Mouse (Mus musculus) MEL (cell line): ENCODE measurements at regions not wholly inside any gene's neighbourhood (a gene's known extent, or its start where the extent isn't known, plus 50 kb on each side); places are given as distances from the start of the nearest gene placed in this dataset.

Experiments
- DNase-seq: peaks from one replicate; pipeline ENCODE4 v3.0.0; 2011; ENCODE audit warnings: low read depth, low spot score
- H3K27ac ChIP-seq: 2 replicates; pipeline ENCODE4 v1.5.1; 2012; ENCODE audit warnings: low read depth, mild to moderate bottlenecking, control low read depth, low read length, moderate library complexity; ENCODE audit not compliant: control insufficient read depth
- H3K27me3 ChIP-seq, 2 experiments: fragments of 150-350 bp in 1 of 2; sonication (generic) in 1 of 2; 2 replicates each; pipeline ENCODE4 v1.6.1; 2012; ENCODE audit warnings: low read length in 2 of 2, mild to moderate bottlenecking in 2 of 2, improper control_type of control experiment in 1 of 2, moderate library complexity in 1 of 2; ENCODE audit not compliant: insufficient read depth in 2 of 2, control insufficient read depth in 1 of 2
- H3K36me3 ChIP-seq, 2 experiments: 2 replicates each; pipeline ENCODE4 v1.6.1; 2012 to 2014; ENCODE audit warnings: low read length in 2 of 2, improper control_type of control experiment in 1 of 2, inconsistent platforms in 1 of 2, mild to moderate bottlenecking in 1 of 2; ENCODE audit not compliant: insufficient read depth in 2 of 2, control insufficient read depth in 1 of 2
- H3K4me1 ChIP-seq, 2 experiments: fragments of 150-350 bp in 1 of 2; sonication (generic) in 1 of 2; 2 replicates each; pipeline ENCODE4 v1.6.1; 2012; ENCODE audit warnings: low read length in 2 of 2, improper control_type of control experiment in 1 of 2, mild to moderate bottlenecking in 1 of 2; ENCODE audit not compliant: insufficient read depth in 2 of 2, control insufficient read depth in 1 of 2
- H3K4me3 ChIP-seq, 2 experiments: fragments of 150-350 bp in 1 of 2; sonication (generic) in 1 of 2; 2 replicates each; pipeline ENCODE4 v1.5.1; 2012; ENCODE audit warnings: low read depth in 2 of 2, low read length in 2 of 2, mild to moderate bottlenecking in 2 of 2, moderate library complexity in 2 of 2, control low read depth in 1 of 2, improper control_type of control experiment in 1 of 2; ENCODE audit not compliant: control insufficient read depth in 1 of 2, insufficient read depth in 1 of 2
- H3K79me2 ChIP-seq: 2 replicates; pipeline ENCODE4 v1.6.1; 2012; ENCODE audit warnings: mild to moderate bottlenecking, low read length, moderate library complexity; ENCODE audit not compliant: control insufficient read depth, poor library complexity, insufficient read depth
- H3K9ac ChIP-seq: 2 replicates; pipeline ENCODE4 v1.6.1; 2012; ENCODE audit warnings: low read depth, mild to moderate bottlenecking, control low read depth, low read length, moderate library complexity; ENCODE audit not compliant: control insufficient read depth, poor library complexity, severe bottlenecking
- H3K9me3 ChIP-seq: fragments of 150-350 bp; sonication (generic); replicated peaks from 2 replicates; pipeline ENCODE4 v1.6.1; 2012; ENCODE audit warnings: mild to moderate bottlenecking, low read length, improper control_type of control experiment, moderate library complexity; ENCODE audit not compliant: insufficient read depth
- BHLHE40 ChIP-seq: IDR thresholded peaks from 2 replicates; pipeline ENCODE4 v1.6.1; 2012; ENCODE audit warnings: low read depth, mild to moderate bottlenecking, inconsistent platforms, low read length, improper control_type of control experiment, borderline replicate concordance
- CHD1 ChIP-seq: IDR thresholded peaks from 2 replicates; pipeline ENCODE4 v1.6.1; 2012; ENCODE audit warnings: low read depth, mild to moderate bottlenecking, inconsistent platforms, low read length, improper control_type of control experiment
- CTCF ChIP-seq, 3 experiments: IDR thresholded peaks in 2 of 3; conservative IDR thresholded peaks in 1 of 3; 2 replicates each; pipeline ENCODE4 v1.5.1; 2011 to 2012; ENCODE audit warnings: low read length in 3 of 3, low read depth in 2 of 3, mild to moderate bottlenecking in 2 of 3, improper control_type of control experiment in 1 of 3, inconsistent platforms in 1 of 3, mixed read lengths in 1 of 3, moderate library complexity in 1 of 3; ENCODE audit not compliant: control insufficient read depth in 1 of 3, insufficient read depth in 1 of 3, poor library complexity in 1 of 3, severe bottlenecking in 1 of 3
- E2F4 ChIP-seq: IDR thresholded peaks from 2 replicates; pipeline ENCODE4 v1.6.1; 2011; ENCODE audit warnings: low read depth, low read length, improper control_type of control experiment, borderline replicate concordance
- GABPA ChIP-seq: IDR thresholded peaks from 2 replicates; pipeline ENCODE4 v1.6.1; 2012; ENCODE audit warnings: low read depth, mild to moderate bottlenecking, inconsistent platforms, low read length, improper control_type of control experiment, moderate library complexity
- HCFC1 ChIP-seq: IDR thresholded peaks from 2 replicates; pipeline ENCODE4 v1.6.1; 2012; ENCODE audit warnings: low read depth, mild to moderate bottlenecking, inconsistent platforms, low read length, improper control_type of control experiment, moderate library complexity
- KAT2A ChIP-seq: conservative IDR thresholded peaks from 2 replicates; pipeline ENCODE4 v1.6.1; 2012; ENCODE audit warnings: low read depth, low read length, improper control_type of control experiment, inconsistent platforms
- MAFK ChIP-seq: IDR thresholded peaks from 2 replicates; pipeline ENCODE4 v1.6.1; 2011; ENCODE audit warnings: low read depth, mild to moderate bottlenecking, low read length, improper control_type of control experiment, borderline replicate concordance
- MAZ ChIP-seq: IDR thresholded peaks from 2 replicates; pipeline ENCODE4 v1.6.1; 2012; ENCODE audit warnings: low read depth, mild to moderate bottlenecking, inconsistent platforms, low read length, improper control_type of control experiment
- MYB ChIP-seq: IDR thresholded peaks from 2 replicates; pipeline ENCODE4 v1.6.1; 2011; ENCODE audit warnings: mild to moderate bottlenecking, low read depth, low read length, improper control_type of control experiment
- MYC ChIP-seq: IDR thresholded peaks from 2 replicates; pipeline ENCODE4 v1.6.1; 2011; ENCODE audit warnings: low read depth, mild to moderate bottlenecking, low read length, improper control_type of control experiment, moderate library complexity
- NELFE ChIP-seq: IDR thresholded peaks from 2 replicates; pipeline ENCODE4 v1.6.1; 2011; ENCODE audit warnings: low read depth, low read length, improper control_type of control experiment
- NRF1 ChIP-seq: IDR thresholded peaks from 2 replicates; pipeline ENCODE4 v1.6.1; 2014; ENCODE audit warnings: low read depth, mild to moderate bottlenecking, inconsistent platforms, low read length, improper control_type of control experiment, moderate library complexity; ENCODE audit not compliant: poor library complexity, insufficient read depth, severe bottlenecking
- POLR2AphosphoS2 ChIP-seq: IDR thresholded peaks from 2 replicates; pipeline ENCODE4 v1.6.1; 2011; ENCODE audit warnings: low read length, improper control_type of control experiment
- POLR2AphosphoS5 ChIP-seq: IDR thresholded peaks from 2 replicates; pipeline ENCODE4 v1.6.1; 2012; ENCODE audit warnings: low read depth, borderline replicate concordance, mild to moderate bottlenecking, inconsistent platforms, low read length, moderate library complexity, mixed read lengths
- RAD21 ChIP-seq: IDR thresholded peaks from 2 replicates; pipeline ENCODE4 v1.6.1; 2011; ENCODE audit warnings: mild to moderate bottlenecking, low read depth, low read length, improper control_type of control experiment
- RCOR1 ChIP-seq: IDR thresholded peaks from 2 replicates; pipeline ENCODE4 v1.6.1; 2012; ENCODE audit warnings: low read depth, mild to moderate bottlenecking, inconsistent platforms, low read length, improper control_type of control experiment
- UBTF ChIP-seq: IDR thresholded peaks from 2 replicates; pipeline ENCODE4 v1.6.1; 2012; ENCODE audit warnings: low read depth, mild to moderate bottlenecking, inconsistent platforms, low read length, improper control_type of control experiment, moderate library complexity, borderline replicate concordance; ENCODE audit not compliant: insufficient read depth
- USF2 ChIP-seq, 2 experiments: IDR thresholded peaks; 2 replicates each; pipeline ENCODE4 v1.6.1; 2011 to 2012; ENCODE audit warnings: improper control_type of control experiment in 2 of 2, low read length in 2 of 2, borderline replicate concordance in 1 of 2, inconsistent platforms in 1 of 2, low read depth in 1 of 2, mild to moderate bottlenecking in 1 of 2; ENCODE audit not compliant: insufficient read depth in 1 of 2
- ZC3H11A ChIP-seq: IDR thresholded peaks from 2 replicates; pipeline ENCODE4 v1.6.1; 2012; ENCODE audit warnings: low read depth, mild to moderate bottlenecking, inconsistent platforms, low read length, improper control_type of control experiment
- ZKSCAN1 ChIP-seq: IDR thresholded peaks from 2 replicates; pipeline ENCODE4 v1.6.1; 2012; ENCODE audit warnings: low read depth, mild to moderate bottlenecking, inconsistent platforms, low read length, improper control_type of control experiment, moderate library complexity
- ZMIZ1 ChIP-seq: IDR thresholded peaks from 2 replicates; pipeline ENCODE4 v1.6.1; 2012; ENCODE audit warnings: low read depth, mild to moderate bottlenecking, inconsistent platforms, low read length, improper control_type of control experiment, moderate library complexity

- Histone ChIP-seq H3K4me3 (no peak overlapping the region), H3K27me3 (no peaks in the 10 kb centered on the region), H3K27ac (no peak overlapping the region), H3K4me1 (no peaks in the 10 kb centered on the region), H3K36me3 (no peaks in the 10 kb centered on the region), H3K79me2 (no peaks in the 10 kb centered on the region), H3K9ac (no peak overlapping the region), H3K9me3 (no peaks in the 10 kb centered on the region)
- no peak for DNase-seq
- TF ChIP-seq ZC3H11A: no peak
- TF ChIP-seq CTCF (IDR thresholded peaks at IDR 0.05 in 2 of 3, conservative IDR thresholded peaks at IDR 0.05 in 1 of 3; ENCODE audit: control insufficient read depth in 1 of 3, insufficient read depth in 1 of 3, low read depth in 2 of 3, low read length in 3 of 3, poor library complexity in 1 of 3, severe bottlenecking in 1 of 3): no peak
- no peak for TF ChIP-seq POLR2AphosphoS2
- no peak for TF ChIP-seq USF2 (IDR thresholded peaks at IDR 0.05; ENCODE audit: borderline replicate concordance in 1 of 2, insufficient read depth in 1 of 2, low read depth in 1 of 2, low read length in 2 of 2)
- TF ChIP-seq CHD1: no peak
- TF ChIP-seq BHLHE40: no peak
- TF ChIP-seq HCFC1: no peak
- TF ChIP-seq KAT2A: no peak
- TF ChIP-seq GABPA: no peak
- no peak for TF ChIP-seq E2F4
- TF ChIP-seq UBTF: no peak
- TF ChIP-seq RCOR1: no peak
- no peak for TF ChIP-seq NRF1
- no peak for TF ChIP-seq NELFE
- no peak for TF ChIP-seq MAZ
- no peak for TF ChIP-seq RAD21
- no peak for TF ChIP-seq MYB
- TF ChIP-seq ZMIZ1: no peak
- no peak for TF ChIP-seq MYC
These were observed 66.6 kb upstream of the Tmem132d start for GRCm38 (mm10) chr5:128499488-128499887.

GRCm38 (mm10) chr5:128499033-128499432, 66.2 kb upstream of the Tmem132d start:
- Histone ChIP-seq H3K36me3 (no peaks in the 10 kb centered on the region), H3K27me3 (no peaks in the 10 kb centered on the region), H3K9me3 (no peaks in the 10 kb centered on the region), H3K4me3 (no peak overlapping the region), H3K4me1 (no peaks in the 10 kb centered on the region), H3K79me2 (no peaks in the 10 kb centered on the region), H3K27ac (no peak overlapping the region), H3K9ac (no peak overlapping the region)
- no peak for DNase-seq
- no peak for TF ChIP-seq ZKSCAN1
- no peak for TF ChIP-seq MYB
- no peak for TF ChIP-seq MYC
- TF ChIP-seq MAFK: no peak
- no peak for TF ChIP-seq POLR2AphosphoS5
- TF ChIP-seq KAT2A: no peak
